Mouse (Mus musculus) MN1 (cell line): ENCODE results near the gene Nmrk2.

ENCODE experiments used
- DNase-seq: peaks from one replicate; pipeline ENCODE4 v3.0.0-alpha.2; 2016; ENCODE audit warnings: low spot score

Nmrk2 gene

GRCm38 (mm10) chr10:81216810-81217209 is 15.0 kb upstream of the Nmrk2 start:
- no peak for DNase-seq

GRCm38 (mm10) chr10:81216260-81216659 is 14.4 kb upstream of the Nmrk2 start:
- no peak for DNase-seq

GRCm38 (mm10) chr10:81210154-81210553 is 8.3 kb upstream of the Nmrk2 start:
- no peak for DNase-seq

DNA sequence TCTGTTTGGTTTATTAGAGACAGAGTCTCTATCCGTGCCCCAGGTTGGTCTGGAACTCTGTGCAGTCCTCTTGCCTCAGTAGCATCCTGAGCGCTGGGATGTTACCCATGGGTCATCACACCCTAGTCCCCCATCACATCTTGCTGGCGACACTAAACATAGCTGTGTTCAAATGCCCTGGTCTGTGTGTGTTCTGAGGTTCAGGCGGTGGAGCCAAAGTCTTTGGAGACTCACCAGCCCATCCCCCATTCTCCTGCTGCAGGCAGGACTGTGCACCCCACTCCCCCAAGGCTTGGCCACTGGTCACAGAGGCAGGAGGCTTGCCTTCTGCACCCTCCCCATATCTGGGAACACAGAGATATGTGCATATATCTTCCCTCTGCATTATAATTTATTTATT is 2.3 kb upstream of the Nmrk2 start:
- no peak for DNase-seq

- no peak for DNase-seq
Measured at GRCm38 (mm10) chr10:81202978-81203720, 1.3 kb upstream of the Nmrk2 start.

DNA sequence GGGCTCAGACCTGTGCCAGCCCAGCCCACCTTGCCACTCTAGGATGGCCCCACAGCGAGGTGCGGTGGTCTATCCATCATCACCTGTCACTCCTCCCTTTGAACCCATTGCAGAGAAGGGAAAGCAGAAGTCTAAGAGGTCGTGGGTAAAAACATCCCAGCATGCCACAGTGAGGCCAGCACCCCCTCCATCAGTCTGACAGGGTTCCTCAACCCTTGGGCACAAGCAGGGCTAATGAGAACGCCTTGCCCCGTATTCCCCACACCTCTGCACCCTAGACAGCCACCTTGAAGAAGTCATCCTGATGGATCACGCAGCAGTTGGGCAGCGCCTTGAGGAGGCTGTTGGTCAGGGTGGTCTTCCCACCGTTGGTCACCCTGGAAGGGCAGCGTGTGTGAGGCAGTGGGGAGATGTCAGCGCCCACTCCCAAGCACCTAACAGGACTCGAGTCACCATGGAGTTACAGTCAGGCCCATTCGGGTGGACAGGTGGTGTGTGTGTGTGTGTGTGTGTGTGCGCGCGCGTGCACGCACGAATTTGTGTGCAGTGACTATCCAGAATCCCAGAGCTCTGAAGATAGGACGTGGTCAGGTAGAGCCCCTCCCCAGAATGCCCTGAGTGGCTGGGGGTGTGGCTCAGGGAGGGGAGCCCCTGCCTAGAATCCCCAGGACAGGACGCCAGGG is 1.1 kb downstream of the Nmrk2 start:
- no peak for DNase-seq

DNA sequence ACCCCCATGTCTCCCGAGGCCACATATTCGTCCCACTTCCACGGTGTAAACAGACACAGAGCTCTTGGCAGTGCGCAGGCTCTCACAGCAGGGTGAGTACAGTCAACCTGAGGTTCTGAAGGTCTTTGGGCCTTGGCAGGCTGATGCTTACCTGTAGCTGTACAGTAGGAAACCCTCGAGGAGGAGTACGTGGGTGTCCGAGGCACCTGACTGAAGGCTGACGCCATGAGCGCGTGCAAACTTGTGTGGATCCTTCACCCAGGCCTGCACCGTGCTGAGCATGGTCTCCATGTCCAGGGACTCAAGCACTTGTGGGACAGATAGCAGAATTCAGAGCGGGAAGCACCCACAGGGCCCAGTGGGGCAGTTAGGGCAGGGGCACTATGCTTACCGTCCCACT is 1.7 kb downstream of the Nmrk2 start:
- no peak for DNase-seq

DNA sequence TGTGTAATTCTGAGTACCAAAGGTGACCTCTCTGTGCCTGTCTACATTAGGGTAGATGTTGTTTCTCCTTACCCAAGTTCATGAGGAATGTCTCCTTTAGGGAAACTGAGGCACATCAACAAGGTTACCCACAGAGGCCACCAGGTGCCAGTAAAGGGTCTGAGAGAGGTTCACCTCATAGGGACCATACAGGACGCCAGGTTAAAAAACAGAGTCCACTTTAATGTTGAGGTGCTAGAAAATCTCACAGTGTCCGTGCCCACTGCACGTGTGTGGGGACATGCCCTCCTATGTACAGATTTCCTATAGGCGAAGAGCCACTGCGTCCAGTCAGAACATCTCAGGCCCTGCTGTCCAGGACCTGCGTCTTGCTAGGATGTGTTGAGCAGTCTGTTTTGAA is 2.9 kb downstream of the Nmrk2 start:
- DNase-seq: no peak

DNA sequence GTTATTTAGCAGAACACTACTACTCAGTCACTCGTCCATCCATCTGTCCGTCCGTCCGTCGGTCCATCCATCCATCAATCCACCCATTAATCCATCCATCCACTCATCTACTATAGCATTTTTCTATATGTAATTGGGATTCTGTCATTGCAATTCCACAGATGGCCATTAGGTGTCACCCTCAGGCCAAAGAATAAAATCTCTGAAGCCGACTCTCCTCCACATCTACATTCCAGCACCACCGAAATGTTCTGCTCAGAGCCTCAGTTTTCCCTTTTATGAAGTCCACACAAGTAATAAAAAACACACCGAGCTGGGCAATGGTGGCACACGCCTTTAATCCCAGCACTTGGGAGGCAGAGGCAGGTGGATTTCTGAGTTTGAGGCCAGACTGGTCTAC is 3.6 kb downstream of the Nmrk2 start:
- peak; percentile 79 for DNase-seq

- DNase-seq: no peak
Measured at GRCm38 (mm10) chr10:81197305-81197704, 4.5 kb downstream of the Nmrk2 start.

DNA sequence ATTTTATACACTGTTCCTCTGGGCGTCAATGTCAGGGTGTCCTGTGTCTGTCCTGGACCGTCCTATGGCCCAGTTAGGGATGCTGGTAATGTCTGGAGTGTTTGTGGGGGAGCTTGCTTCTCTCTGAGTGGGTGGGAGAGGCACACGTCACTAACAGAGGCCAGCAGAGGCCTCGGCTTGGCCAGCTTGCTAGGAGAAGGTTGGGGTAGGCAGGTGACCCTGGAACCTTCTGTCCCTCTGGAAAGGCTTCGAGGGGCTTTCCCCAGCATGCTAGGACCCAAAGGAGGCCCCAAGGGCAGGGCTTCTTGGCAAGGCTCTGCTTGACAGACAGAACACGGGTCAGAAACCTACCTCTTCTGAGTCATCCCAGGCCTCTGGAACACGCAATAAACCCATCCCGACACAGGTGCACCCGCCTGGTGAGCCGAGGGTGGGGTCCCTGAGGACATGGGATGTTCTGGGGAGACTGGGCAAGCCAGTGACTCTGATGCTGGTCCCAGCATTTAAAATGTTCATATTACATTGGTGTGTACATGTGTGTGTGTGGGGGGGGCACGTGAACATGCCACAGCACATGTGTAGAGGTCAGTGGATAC is 5.3 kb downstream of the Nmrk2 start:
- no peak for DNase-seq

DNA sequence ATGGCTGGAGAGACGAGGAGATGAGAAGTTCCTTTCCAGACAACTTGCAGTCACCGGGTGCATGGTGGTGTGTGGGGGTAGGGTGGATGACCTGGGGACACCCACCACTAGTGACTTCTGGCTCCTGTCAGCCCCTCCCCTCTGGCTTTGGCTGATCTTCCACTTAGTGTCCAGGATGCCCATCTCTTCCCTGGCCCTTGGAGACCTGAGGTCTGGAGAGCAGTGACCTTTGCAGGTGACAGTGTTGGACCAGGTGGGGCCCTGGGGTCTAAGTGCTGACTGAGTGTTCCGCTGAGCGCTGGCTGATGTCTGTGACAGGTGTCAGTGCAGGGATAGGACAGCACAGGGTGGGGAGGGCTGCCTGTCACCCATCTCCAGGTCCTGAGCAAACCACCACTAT is 6.6 kb downstream of the Nmrk2 start:
- no peak for DNase-seq

DNA sequence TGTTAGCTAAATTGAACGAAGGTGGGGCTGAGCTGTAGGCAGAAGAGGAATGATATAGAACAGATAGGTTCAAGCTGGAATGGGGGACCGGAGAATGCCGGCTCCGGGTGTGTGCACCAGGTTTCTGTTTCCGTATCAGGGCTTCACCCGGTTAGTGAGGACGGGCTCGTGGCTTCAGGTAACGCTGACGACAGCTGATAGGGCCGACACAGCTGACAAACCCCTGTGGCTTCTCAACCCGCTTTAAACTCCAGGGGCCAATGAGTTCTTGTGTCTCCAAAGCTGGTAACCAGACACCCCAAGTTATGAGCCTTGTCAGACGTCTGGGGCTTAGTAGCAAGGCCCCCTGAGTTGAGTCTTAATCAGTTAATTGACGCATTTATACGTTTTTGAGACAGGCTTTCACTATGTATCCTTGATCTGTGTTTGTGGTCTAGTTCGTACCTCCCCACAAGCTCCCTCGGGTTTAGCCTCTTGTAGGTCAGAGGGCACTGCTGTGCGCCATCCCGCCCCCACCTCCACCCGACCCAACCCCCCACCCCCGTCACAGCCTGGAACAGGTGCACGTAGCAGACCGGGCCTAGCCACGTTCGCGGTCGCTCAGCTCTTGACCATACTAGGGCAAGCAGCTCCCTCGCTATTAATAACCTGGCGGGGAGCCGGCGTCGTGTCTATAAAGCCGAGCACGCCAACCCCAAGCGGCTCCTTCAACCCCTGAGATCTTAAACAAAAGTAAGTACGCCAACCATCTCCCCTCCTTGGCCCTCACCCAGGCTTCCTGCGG is 7.7 kb downstream of the Nmrk2 start:
- no peak for DNase-seq

DNA sequence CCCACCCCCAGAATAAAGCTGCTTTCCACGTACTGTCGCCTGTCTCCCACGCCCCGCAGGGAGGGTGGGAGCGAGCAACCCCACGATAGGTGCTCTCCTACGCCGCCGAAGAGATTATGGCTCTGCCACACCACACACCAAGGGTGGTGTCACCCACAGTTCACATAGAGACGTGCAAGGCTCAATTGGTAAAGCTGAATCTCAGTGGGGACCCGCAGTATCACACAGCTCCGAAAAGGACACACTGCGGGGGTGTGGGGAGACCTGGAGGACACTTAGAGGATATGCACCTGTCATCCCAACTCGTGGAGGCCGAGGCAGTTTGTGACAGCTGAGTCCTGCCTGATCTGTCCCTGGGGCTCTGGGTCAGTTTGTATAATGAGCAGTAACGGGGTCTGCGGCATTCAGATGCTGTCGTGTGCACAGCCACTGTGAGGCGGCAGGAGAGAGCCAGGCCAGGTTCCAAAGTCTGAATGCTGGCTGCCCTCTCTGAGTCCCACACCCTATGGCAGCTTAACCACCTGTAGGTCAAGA is 8.8 kb downstream of the Nmrk2 start:
- no peak for DNase-seq

- no peak for DNase-seq
Measured at GRCm38 (mm10) chr10:81192270-81192967, 9.4 kb downstream of the Nmrk2 start.

GRCm38 (mm10) chr10:81191342-81191982 is 10.4 kb downstream of the Nmrk2 start:
- DNase-seq: no peak

DNA sequence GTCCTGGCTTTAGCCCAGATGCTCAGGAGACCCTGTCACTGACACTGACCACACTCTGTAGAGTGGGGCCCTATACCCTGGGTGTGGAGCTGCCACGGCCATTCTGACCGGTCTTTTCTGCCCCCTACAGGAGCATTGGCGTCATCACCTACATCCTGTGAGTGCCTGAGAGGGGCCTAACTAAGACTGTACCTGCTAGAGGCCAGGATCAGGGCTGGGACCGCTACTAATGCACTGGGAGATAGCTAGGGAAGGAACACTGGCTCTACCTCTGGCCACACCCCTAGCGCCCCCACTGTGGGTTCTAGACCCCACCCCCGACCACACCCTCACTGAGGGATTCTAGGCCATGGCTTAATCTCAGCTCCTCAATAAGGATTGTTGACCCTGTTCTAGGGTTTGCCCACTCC is 10.9 kb downstream of the Nmrk2 start:
- DNase-seq: no peak

DNA sequence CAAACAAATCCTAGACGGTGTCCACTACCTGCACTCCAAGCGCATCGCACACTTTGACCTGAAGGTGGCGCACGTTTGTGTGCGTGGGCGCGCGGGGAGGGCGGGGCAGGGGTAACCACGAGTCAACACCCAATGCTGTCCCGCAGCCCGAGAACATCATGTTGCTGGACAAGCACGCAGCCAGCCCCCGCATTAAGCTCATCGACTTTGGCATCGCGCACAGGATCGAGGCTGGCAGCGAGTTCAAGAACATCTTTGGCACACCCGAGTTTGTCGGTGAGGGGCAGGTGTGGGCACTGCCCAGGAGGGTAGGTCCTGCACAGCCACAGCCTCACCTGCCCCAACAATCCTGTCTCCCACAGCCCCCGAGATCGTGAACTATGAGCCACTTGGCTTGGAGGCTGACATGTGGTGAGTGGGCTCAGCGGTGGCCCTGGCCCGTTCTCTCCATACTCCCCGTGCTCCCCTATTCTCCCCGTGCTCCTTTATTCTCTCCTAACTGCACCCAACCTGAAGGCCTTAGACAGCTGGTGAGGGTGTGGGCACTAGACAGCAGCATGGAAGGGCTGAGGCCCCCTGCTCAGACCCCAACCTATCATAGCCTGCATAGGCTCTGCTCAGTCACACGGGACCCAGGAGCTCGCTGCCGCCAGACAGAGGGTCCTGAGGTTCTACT is 11.5 kb downstream of the Nmrk2 start:
- DNase-seq: no peak

- DNase-seq: no peak
Measured at GRCm38 (mm10) chr10:81189821-81190220, 12.0 kb downstream of the Nmrk2 start.

- DNase-seq: no peak
Measured at GRCm38 (mm10) chr10:81187161-81187560, 14.7 kb downstream of the Nmrk2 start.

GRCm38 (mm10) chr10:81184765-81185164 is 17.1 kb downstream of the Nmrk2 start:
- DNase-seq: no peak
